Mouse (Mus musculus): ENCODE results near the gene Cacna1d. TPM values are rescaled to one million over a fixed set of nuclear protein-coding genes. Genes with fewer than 3 reads are reported as not detected.

Cacna1d gene
- total and polyA plus RNA-seq, 3 experiments: 0.04 to 0.66 (median 0.08) TPM

DNA sequence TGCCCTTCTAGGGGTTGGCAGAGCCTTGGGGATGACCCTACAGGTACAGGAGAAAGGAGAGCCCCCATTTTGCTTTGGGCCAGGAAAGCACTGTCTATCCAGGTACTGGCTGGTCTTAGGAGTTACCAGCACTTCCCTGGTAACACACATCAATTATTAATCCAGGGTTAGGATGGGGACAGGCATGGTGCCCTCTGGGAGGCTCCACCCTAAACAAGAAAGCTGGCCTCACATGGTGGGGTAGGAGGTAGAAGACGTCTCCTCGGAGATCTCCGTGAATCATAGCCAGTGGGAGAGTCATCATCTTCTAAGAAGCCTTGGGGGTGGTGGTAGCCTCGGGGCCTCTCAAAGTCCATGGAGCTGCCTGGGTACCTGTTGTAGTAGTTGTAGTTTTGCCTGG lies 444.3 kb downstream of the Cacna1d start:
- no peak for DNase-seq (ENCODE audit: extremely low read depth)
- no peaks in the 10 kb centered on the region for H3K27me3 ChIP-seq (replicated peaks)
- dilution Hi-C loops (cut with MboI; ENCODE audit: extremely low pct_ligation_motif_present, extremely low pct_unique_long_range_greater_than_20kb, low sequenced_read_pairs) (no loop called here), in situ Hi-C loops (cut with MboI; ENCODE audit: low pct_ligation_motif_present, low pct_unique_long_range_greater_than_20kb, low sequenced_read_pairs) (no loop called here)
- H3K9me3 ChIP-seq (replicated peaks; ENCODE audit: low read length): no peaks in the 10 kb centered on the region
- TF ChIP-seq USF2 (conservative IDR thresholded peaks at IDR 0.05; ENCODE audit: low read depth, low read length) (no peak), RCOR1 (conservative IDR thresholded peaks at IDR 0.05; ENCODE audit: low read depth, low read length) (no peak), TCF12 (IDR thresholded peaks at IDR 0.05; ENCODE audit: low read depth, low read length) (no peak), POLR2AphosphoS2 (IDR thresholded peaks at IDR 0.05; ENCODE audit: low read depth, low read length) (no peak), NRF1 (IDR thresholded peaks at IDR 0.05; ENCODE audit: low read depth, low read length) (no peak), BHLHE40 (IDR thresholded peaks at IDR 0.05; ENCODE audit: low read depth, low read length) (no peak), KAT2A (IDR thresholded peaks at IDR 0.05; ENCODE audit: insufficient replicate concordance, low read length) (no peak), E2F4 (IDR thresholded peaks at IDR 0.05; ENCODE audit: insufficient replicate concordance, low read depth, low read length) (no peak), ZNF384 (IDR thresholded peaks at IDR 0.05; ENCODE audit: low read depth, low read length) (no peak), UBTF (IDR thresholded peaks at IDR 0.05; ENCODE audit: low read depth, low read length) (no peak), CHD2 (IDR thresholded peaks at IDR 0.05; ENCODE audit: low read length) (no peak), USF1 (IDR thresholded peaks at IDR 0.05; ENCODE audit: low read depth, low read length) (no peak), ZKSCAN1 (IDR thresholded peaks at IDR 0.05; ENCODE audit: borderline replicate concordance, low read depth, low read length) (no peak), ETS1 (conservative IDR thresholded peaks at IDR 0.05; ENCODE audit: low read depth, low read length) (no peak), POLR2A (IDR thresholded peaks at IDR 0.05; ENCODE audit: low read depth, low read length) (no peak), JUND (conservative IDR thresholded peaks at IDR 0.05; ENCODE audit: low read depth, low read length) (no peak), CTCF (conservative IDR thresholded peaks at IDR 0.05 in 1 of 2, IDR thresholded peaks at IDR 0.05 in 1 of 2; ENCODE audit: low read depth in 2 of 2, low read length in 2 of 2) (no peak), SIN3A (IDR thresholded peaks at IDR 0.05; ENCODE audit: low read length) (no peak)
- no peak overlapping the region for H3K9ac ChIP-seq (ENCODE audit: insufficient read depth, low read depth)
- no peak overlapping the region for H3K27ac ChIP-seq (ENCODE audit: insufficient read depth, low read depth)
- no peaks in the 10 kb centered on the region for H3K36me3 ChIP-seq (replicated peaks in 1 of 2; ENCODE audit: control insufficient read depth in 1 of 2, insufficient read depth in 1 of 2, low read length in 1 of 2)
- H3K4me1 ChIP-seq (ENCODE audit: control insufficient read depth in 1 of 2, insufficient read depth in 2 of 2): peaks cover 0 to 9% of the 10 kb centered on the region in 2 experiments; a peak in 2 of 4 replicates
- no peaks in the 10 kb centered on the region for H3K79me2 ChIP-seq (replicated peaks; ENCODE audit: control insufficient read depth, extremely low read depth, insufficient read depth, poor library complexity, severe bottlenecking)
- H3K4me2 ChIP-seq (ENCODE audit: insufficient read depth, low read depth, poor library complexity, severe bottlenecking): no peak overlapping the region
- H3K4me3 ChIP-seq (replicated peaks in 1 of 3; ENCODE audit: low read depth in 2 of 3, low read length in 2 of 3, poor library complexity in 1 of 3): no peak overlapping the region

- no peaks in the 10 kb centered on the region for H3K27me3 ChIP-seq (replicated peaks)
- dilution Hi-C loops (cut with MboI; ENCODE audit: extremely low pct_ligation_motif_present, extremely low pct_unique_long_range_greater_than_20kb, low sequenced_read_pairs): no loop called here
- H3K9ac ChIP-seq (ENCODE audit: insufficient read depth, low read depth): no peak overlapping the region
- H3K4me2 ChIP-seq (ENCODE audit: insufficient read depth, low read depth, poor library complexity, severe bottlenecking): no peak overlapping the region
- no peaks in the 10 kb centered on the region for H3K79me2 ChIP-seq (replicated peaks; ENCODE audit: control insufficient read depth, extremely low read depth, insufficient read depth, poor library complexity, severe bottlenecking)
- H3K27ac ChIP-seq (ENCODE audit: insufficient read depth, low read depth): no peak overlapping the region
- TF ChIP-seq MYC (IDR thresholded peaks at IDR 0.05; ENCODE audit: low read depth, low read length) (no peak), UBTF (IDR thresholded peaks at IDR 0.05; ENCODE audit: low read depth, low read length) (no peak), ZNF384 (IDR thresholded peaks at IDR 0.05; ENCODE audit: low read depth, low read length) (no peak), ZC3H11A (IDR thresholded peaks at IDR 0.05; ENCODE audit: low read depth, low read length) (no peak)
- no peaks in the 10 kb centered on the region for H3K9me3 ChIP-seq (replicated peaks; ENCODE audit: low read length)
- in situ Hi-C loops (cut with MboI; ENCODE audit: low pct_ligation_motif_present, low pct_unique_long_range_greater_than_20kb, low sequenced_read_pairs): no loop called here
- H3K4me1 ChIP-seq (ENCODE audit: control insufficient read depth in 1 of 2, insufficient read depth in 2 of 2): peaks cover 0 to 9% of the 10 kb centered on the region in 2 experiments; a peak in 2 of 4 replicates
- no peak for DNase-seq (ENCODE audit: extremely low read depth)
- H3K36me3 ChIP-seq (replicated peaks in 1 of 2; ENCODE audit: control insufficient read depth in 1 of 2, insufficient read depth in 1 of 2, low read length in 1 of 2): no peaks in the 10 kb centered on the region
- H3K4me3 ChIP-seq (replicated peaks in 1 of 3; ENCODE audit: low read depth in 2 of 3, low read length in 2 of 3, poor library complexity in 1 of 3): no peak overlapping the region
Observed at GRCm38 (mm10) chr14:30045704-30046220, 445.5 kb downstream of the Cacna1d start.

Data from CH12.LX (cell line).